Mouse (Mus musculus): ENCODE measurements around the gene Rpn1.
"Not testable (repeated sequence)": the region's sequence is repeated elsewhere in the genome, so short reads cannot be mapped to it uniquely, and the experiment has no call there.

Rpn1 gene

DNA sequence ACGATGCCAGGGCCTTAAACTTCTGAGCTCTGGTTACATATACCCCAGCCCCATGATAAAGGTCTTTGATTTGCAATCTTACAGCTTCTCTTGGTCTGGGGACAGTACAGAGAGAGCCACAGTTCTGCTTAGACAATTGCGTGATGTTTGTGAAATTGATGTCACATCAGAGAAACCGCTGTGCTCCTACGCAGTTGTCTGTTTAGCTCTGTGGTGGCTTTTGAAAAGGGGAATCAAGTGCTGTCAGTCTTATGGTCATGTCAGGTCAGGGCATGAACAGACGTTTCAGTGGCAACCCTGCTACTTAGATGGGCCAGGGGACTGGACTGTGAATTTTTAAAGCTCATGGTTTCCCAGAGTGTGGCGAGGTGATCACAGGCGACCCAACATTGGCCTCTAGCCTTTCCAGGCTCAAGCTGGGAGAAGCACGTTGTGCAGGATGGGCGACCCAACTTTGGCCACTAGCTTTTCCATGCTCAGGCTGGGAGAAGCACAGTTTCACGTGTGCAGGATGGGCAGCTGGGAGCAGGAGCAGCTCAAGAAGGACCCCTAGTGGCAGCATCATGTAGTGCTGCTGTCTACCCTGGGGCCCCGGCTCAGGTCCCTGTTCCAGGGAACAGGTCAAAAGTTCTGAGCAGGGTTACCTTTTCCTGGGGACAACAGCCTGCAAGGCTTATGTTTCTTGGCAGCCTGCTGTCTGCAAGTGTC is 39.0 kb downstream of the Rpn1 start:
- no peak for DNase-seq

DNA sequence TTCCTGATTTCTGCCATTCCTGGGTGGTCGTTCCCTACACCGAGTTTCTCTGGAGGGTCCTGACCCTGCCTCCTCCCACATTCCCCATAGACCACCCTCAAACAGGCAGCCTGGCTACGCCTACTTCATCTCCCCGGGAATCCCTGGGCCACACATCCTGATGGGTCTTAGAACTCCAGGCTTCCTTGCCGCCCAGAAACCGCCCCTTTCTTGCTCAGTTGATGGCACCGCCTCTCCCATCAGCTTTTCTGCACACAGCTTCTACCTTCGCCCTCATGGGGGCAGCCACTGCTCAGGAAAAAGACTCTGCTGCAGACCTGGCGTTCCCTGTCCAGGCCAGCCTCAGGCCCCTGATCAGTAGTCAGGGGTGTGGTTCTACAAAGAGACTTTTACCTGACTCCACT is 39.6 kb downstream of the Rpn1 start:
- DNase-seq, result no peak

- DNase-seq, result no peak
Measured at GRCm38 (mm10) chr6:88124551-88124950, 40.3 kb downstream of the Rpn1 start.

GRCm38 (mm10) chr6:88125815-88126214 is 41.5 kb downstream of the Rpn1 start:
- not testable (repeated sequence) for DNase-seq

- no peak for DNase-seq
Measured at GRCm38 (mm10) chr6:88131521-88131920, 47.2 kb downstream of the Rpn1 start.

DNA sequence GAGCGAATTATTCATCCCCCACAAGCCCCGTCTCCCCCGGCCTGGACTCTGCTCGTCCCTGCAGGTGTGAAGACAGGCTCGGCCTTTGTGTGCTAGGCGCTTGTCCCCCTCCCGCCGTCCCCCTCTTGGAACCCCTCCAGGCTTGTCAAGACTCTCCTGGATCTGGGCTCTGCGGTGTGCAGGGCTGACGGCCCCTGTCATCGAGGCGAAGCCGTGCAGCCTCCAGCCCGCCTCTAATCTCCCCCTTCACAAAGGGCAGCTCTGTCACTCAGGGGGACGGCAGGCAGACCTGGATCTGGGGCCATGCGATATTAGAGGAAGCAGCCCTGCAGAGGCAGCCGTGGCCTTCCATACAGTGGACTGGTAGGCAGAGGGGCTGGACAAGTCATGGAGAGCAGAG is 47.8 kb downstream of the Rpn1 start:
- no peak for DNase-seq

DNA sequence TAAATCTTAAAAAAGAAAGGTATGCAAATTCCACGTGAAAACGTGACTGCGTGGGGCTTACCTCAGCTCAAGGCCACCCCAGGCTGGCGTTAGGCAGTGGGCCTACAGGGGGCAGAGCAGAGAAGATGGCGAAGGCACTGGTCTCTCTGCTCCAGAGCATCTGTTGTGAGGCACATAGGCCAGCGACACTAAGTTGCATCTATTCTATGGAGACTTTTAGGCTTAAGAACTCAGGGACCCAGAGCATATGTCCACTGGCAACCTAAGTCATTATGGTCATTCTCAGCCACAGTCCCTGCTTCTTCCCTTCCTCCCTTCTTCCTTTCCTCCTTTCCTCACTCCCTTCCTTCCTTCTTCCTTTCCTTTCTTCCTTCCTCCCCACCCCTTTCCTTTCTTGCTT is 48.8 kb downstream of the Rpn1 start:
- DNase-seq, result no peak

DNA sequence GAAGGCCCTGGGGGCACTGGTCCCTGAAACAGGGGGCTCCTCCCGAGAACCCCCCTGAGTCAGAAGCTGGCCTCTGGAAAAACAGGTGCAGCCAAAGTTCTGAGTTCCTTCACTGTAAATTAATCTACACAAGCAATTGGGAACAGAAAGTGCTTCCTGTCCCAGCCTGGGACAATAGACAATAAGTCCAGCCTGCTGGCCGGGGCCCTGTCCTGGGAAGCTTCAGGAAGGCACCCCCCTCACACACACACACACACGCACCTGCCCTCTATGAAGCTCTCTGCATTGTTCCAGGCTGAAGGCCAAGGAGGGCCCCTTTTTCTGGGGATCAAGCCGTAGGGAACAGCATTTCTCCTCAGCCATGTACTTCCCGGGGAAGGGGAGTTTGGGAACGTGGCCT is 49.6 kb downstream of the Rpn1 start:
- no peak for DNase-seq

GRCm38 (mm10) chr6:88136201-88136631 is 51.9 kb downstream of the Rpn1 start:
- DNase-seq, result no peak

GRCm38 (mm10) chr6:88138485-88138884 is 54.2 kb downstream of the Rpn1 start:
- no peak for DNase-seq

- DNase-seq, result no peak
Measured at GRCm38 (mm10) chr6:88140264-88140663, 56.0 kb downstream of the Rpn1 start.

- DNase-seq, result no peak
Measured at GRCm38 (mm10) chr6:88145793-88146192, 61.5 kb downstream of the Rpn1 start.

DNA sequence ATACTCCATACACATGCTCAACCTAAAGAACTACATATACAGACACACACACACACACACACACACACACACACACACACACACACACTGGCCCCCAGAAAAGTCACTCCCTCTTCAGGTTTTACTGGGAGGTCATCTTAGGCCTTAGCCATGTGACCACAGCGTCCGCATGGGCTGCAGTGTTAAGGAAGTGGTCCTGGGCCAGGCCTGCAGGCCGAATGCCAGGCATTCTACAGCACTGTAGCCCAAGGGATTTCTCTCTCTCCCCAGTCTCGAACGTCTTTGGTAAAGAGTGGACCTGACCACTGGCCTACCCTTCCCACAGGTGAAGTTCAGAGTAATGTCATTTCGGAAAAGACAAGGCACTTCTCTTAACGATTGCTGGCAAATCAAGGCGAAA is 62.3 kb downstream of the Rpn1 start:
- no peak for DNase-seq

DNA sequence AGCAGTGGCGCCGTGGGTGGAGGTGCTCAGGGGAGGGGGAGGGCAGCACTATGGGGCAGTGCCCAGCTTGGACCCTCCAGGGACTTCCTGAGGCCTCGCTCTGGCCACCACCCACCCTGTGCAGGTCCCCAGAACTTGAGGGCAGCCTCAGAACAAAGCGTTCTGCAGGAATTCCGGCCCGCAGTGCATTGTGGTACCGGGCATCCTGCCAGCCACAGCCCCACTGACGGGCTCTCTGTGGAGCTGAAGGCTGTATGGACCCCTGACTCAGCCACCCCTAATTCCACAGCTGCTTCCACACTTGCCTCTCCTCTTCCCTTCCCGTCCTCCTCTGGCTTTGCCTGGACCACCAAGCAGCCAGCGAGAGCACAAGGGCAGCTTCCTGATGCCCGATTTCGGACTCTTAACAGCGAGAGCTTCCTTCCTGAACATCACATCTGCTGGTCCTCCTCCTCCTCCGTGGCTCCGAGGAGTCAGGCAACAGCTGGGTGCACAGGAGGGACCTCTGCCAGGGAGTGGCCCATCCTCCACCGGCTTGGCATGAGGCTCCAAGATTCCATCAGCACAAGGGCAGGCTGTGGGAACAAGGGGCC is 63.2 kb downstream of the Rpn1 start:
- DNase-seq, result no peak

GRCm38 (mm10) chr6:88151335-88151734 is 67.1 kb downstream of the Rpn1 start:
- DNase-seq, result no peak

DNA sequence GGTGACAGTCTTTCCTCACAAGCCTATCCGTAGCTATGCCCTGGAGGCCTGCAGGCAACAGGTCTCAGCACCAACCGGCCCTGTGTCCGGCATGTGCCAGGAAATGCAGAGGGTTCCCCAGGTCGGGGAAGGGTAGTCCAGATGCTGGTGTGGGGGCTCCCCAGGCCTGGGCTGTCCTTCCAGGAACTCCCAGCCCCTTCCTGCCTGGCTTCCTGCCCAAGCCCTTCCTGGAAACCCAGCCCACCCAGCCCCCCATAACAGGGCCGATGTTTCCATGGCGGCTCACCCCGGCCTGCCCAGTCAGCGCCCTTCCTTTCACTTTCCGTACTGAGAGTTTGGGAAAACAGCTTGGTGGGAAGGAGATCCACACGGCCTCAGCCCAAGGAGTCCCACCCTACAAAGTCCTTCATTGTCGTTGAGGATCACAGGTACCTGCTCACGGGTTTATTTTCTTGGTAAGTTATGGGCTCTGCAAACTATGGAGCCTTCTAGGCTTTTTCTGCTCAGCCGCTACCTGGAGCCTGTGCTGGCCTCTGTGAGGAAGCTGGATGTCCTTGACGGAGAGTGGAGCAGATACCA is 67.9 kb downstream of the Rpn1 start:
- DNase-seq, result no peak

- no peak for DNase-seq
Measured at GRCm38 (mm10) chr6:88152979-88153378, 68.7 kb downstream of the Rpn1 start.
